Mouse (Mus musculus): ENCODE data around the gene Sdr9c7.

DNA sequence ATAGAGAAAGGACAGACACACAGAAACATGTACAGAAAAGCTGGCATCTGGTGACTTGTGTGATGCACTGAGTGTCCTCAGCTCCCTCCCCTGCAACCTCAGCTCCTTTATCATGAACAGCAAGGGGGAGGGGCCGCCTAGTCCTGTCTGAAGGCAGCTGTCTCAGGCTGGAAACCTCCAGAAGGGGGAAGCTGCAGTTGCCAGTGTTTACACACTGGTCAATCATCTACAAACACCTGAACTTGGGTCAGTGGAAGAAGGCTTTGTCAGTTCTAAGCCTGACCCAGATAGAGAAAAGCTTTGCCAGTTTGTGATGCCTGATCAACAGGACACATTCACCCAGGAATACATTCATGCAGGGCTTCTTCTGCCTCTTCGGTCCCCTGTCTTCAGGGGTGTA lies 20.6 kb upstream of the Sdr9c7 start:
- TF ChIP-seq POLR2A (IDR thresholded peaks at IDR 0.05; ENCODE audit: extremely low read depth, insufficient read depth, low read length) (no peak), CTCF (IDR thresholded peaks at IDR 0.05; ENCODE audit: extremely low read depth, insufficient read depth, low read length) (no peak)

Data from cortical plate, adult 2 months (tissue).